23 mouse cellular contexts compared by ENCODE assay signal in the genomic region with DNA sequence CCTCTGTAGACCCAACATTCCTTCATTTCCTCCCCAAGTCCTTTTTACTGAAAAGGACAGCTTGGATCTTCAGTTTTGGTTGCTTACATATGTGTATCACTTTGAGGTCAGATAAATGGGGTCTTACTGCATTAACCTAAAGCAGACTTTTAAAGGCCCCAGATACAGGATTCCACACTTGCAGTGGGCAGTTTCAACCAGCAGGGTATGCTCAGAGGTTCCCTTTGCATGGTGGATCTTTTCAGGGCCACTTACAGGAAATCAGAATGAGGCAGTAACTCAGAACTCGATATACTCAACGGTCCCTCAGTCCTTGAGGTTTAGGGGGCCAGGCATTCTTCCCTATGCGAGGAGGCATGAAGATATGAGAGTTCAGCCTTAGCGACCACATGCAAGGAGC.
DNase-seq lines count a peak whose midpoint lies in the region; ATAC-seq and TF ChIP-seq lines count a peak whose summit lies in the region.
"Had no signal": no experiment of that assay in that cellular context is flagged by ENCODE, and none has a peak within 500 bp of the region (broad histone marks: within the 10 kb centered on the region; RNA-seq: fewer than 3 reads in every experiment).

No protein-coding gene starts in this region.

- H3K4me2 ChIP-seq in intestine, postnatal 0 days (replicated peaks; ENCODE audit: low read depth): no peak overlapping the region
- no peak overlapping the region for H3K4me2 ChIP-seq in intestine, embryonic 15.5 days (replicated peaks)
- H3K4me2 ChIP-seq in forebrain, embryonic 11.5 days (ENCODE audit: low read depth, low read length, severe bottlenecking): no peak overlapping the region
- no peak overlapping the region for H3K4me2 ChIP-seq in neural tube, embryonic 15.5 days
- H3K4me2 ChIP-seq: embryonic facial prominence, embryonic 15.5 days; heart, embryonic 15.5 days had no signal

- H3K9ac ChIP-seq in intestine, postnatal 0 days (ENCODE audit: low read depth, low read length): no peak overlapping the region
- H3K9ac ChIP-seq in intestine, embryonic 15.5 days: no peak overlapping the region
- H3K9ac ChIP-seq in forebrain, embryonic 11.5 days (ENCODE audit: low read length): no peak overlapping the region
- H3K9ac ChIP-seq in neural tube, embryonic 15.5 days (replicated peaks): no peak overlapping the region
- H3K9ac ChIP-seq: embryonic facial prominence, embryonic 15.5 days; heart, embryonic 15.5 days; liver, embryonic 14.5 days had no signal

- no peaks in the 10 kb centered on the region for H3K36me3 ChIP-seq in intestine, postnatal 0 days (ENCODE audit: control insufficient read depth, insufficient read depth)
- H3K36me3 ChIP-seq in intestine, embryonic 15.5 days: no peaks in the 10 kb centered on the region
- no peaks in the 10 kb centered on the region for H3K36me3 ChIP-seq in E14TG2a.4 (ENCODE audit: insufficient read depth, low read length)
- H3K36me3 ChIP-seq in forebrain, embryonic 11.5 days (ENCODE audit: control insufficient read depth, insufficient read depth, low read length): no peaks in the 10 kb centered on the region
- H3K36me3 ChIP-seq in neural tube, embryonic 15.5 days: no peaks in the 10 kb centered on the region
- H3K36me3 ChIP-seq: embryonic facial prominence, embryonic 15.5 days; forebrain, embryonic 10.5 days; heart, embryonic 15.5 days had no signal

- no peak for ATAC-seq in intestine, postnatal 0 days
- ATAC-seq in intestine, embryonic 15.5 days: no peak
- ATAC-seq in common myeloid progenitor, adult 5-6 weeks (replicated peaks; ENCODE audit: low read depth, poor library complexity, severe bottlenecking): peak; percentile 60; the same call in 1 of the 2 replicates
- no peak for ATAC-seq in forebrain, embryonic 11.5 days (replicated peaks; ENCODE audit: low FRiP score)
- no peak for ATAC-seq in neural tube, embryonic 15.5 days (ENCODE audit: low FRiP score)
- ATAC-seq: midbrain, embryonic 16.5 days had no signal

- WGBS in intestine, postnatal 0 days: 81% methylated on average over 4 of the region's 4 CpGs
- 81% methylated on average over 4 of the region's 4 CpGs for WGBS in intestine, embryonic 15.5 days
- 86% methylated on average over 4 of the region's 4 CpGs for WGBS in forebrain, embryonic 11.5 days
- WGBS in neural tube, embryonic 15.5 days: 83% methylated on average over 4 of the region's 4 CpGs

- H3K9me3 ChIP-seq in intestine, postnatal 0 days (ENCODE audit: control insufficient read depth): no peaks in the 10 kb centered on the region
- H3K9me3 ChIP-seq in intestine, embryonic 15.5 days: no peaks in the 10 kb centered on the region
- H3K9me3 ChIP-seq in E14TG2a.4 (ENCODE audit: low read length): no peaks in the 10 kb centered on the region
- H3K9me3 ChIP-seq in forebrain, embryonic 11.5 days (ENCODE audit: control insufficient read depth, low read length): no peaks in the 10 kb centered on the region
- no peaks in the 10 kb centered on the region for H3K9me3 ChIP-seq in neural tube, embryonic 15.5 days (replicated peaks)
- H3K9me3 ChIP-seq: embryonic facial prominence, embryonic 15.5 days; forebrain, embryonic 10.5 days; heart, embryonic 15.5 days; megakaryocyte, embryonic 14.5 days had no signal

- no peak overlapping the region for H3K4me3 ChIP-seq in intestine, postnatal 0 days (ENCODE audit: low read depth, low read length)
- H3K4me3 ChIP-seq in intestine, embryonic 15.5 days (replicated peaks): no peak overlapping the region
- H3K4me3 ChIP-seq in E14TG2a.4 (replicated peaks; ENCODE audit: low read length): no peak overlapping the region
- H3K4me3 ChIP-seq in forebrain, embryonic 11.5 days (ENCODE audit: low read depth, low read length): no peak overlapping the region
- H3K4me3 ChIP-seq in neural tube, embryonic 15.5 days (replicated peaks): no peak overlapping the region
- H3K4me3 ChIP-seq: embryonic facial prominence, embryonic 15.5 days; forebrain, embryonic 10.5 days; heart, embryonic 15.5 days; megakaryocyte, embryonic 14.5 days had no signal

- no peak overlapping the region for H3K27ac ChIP-seq in intestine, postnatal 0 days (ENCODE audit: low read depth, low read length)
- no peak overlapping the region for H3K27ac ChIP-seq in intestine, embryonic 15.5 days
- H3K27ac ChIP-seq in forebrain, embryonic 11.5 days (ENCODE audit: low read depth, low read length): no peak overlapping the region
- no peak overlapping the region for H3K27ac ChIP-seq in neural tube, embryonic 15.5 days (replicated peaks)
- H3K27ac ChIP-seq: embryonic facial prominence, embryonic 15.5 days; forebrain, embryonic 10.5 days; heart, embryonic 15.5 days; liver, embryonic 14.5 days had no signal

- TF ChIP-seq CTCF in intestine, postnatal 0 days (IDR thresholded peaks at IDR 0.05; ENCODE audit: low read depth): peak; percentile 37
- peak; percentile 19; the same call in 1 of the 2 replicates for TF ChIP-seq CTCF in E14TG2a.4 (conservative IDR thresholded peaks at IDR 0.05; ENCODE audit: low read length)

- no peaks in the 10 kb centered on the region for H3K27me3 ChIP-seq in intestine, postnatal 0 days (replicated peaks; ENCODE audit: control insufficient read depth, insufficient read depth, low read length)
- H3K27me3 ChIP-seq in intestine, embryonic 15.5 days (replicated peaks): no peaks in the 10 kb centered on the region
- H3K27me3 ChIP-seq in E14TG2a.4 (ENCODE audit: insufficient read depth, low read length): no peaks in the 10 kb centered on the region
- H3K27me3 ChIP-seq in forebrain, embryonic 11.5 days (ENCODE audit: control insufficient read depth, insufficient read depth, low read length): no peaks in the 10 kb centered on the region
- H3K27me3 ChIP-seq in neural tube, embryonic 15.5 days (replicated peaks): no peaks in the 10 kb centered on the region
- H3K27me3 ChIP-seq: embryonic facial prominence, embryonic 15.5 days; heart, embryonic 15.5 days; megakaryocyte, embryonic 14.5 days had no signal

- DNase-seq in 3T3-L1 (ENCODE audit: low read depth, low spot score): peak; percentile 14
- no peak for DNase-seq in right cerebral cortex, adult 2 months (ENCODE audit: low spot score in 2 of 2)
- DNase-seq in forebrain, embryonic 11.5 days (ENCODE audit: low spot score): no peak
- DNase-seq: adrenal gland, postnatal 10 days; cerebellum, adult 11 months; cerebellum, postnatal 14 days; heart, adult 11 months; kidney, adult 9 months; kidney, postnatal 36 days; lung, postnatal 10 days; retina, postnatal 1 day; thymus, postnatal 14 days had no signal

- H3K4me1 ChIP-seq in intestine, postnatal 0 days (replicated peaks; ENCODE audit: control insufficient read depth, insufficient read depth, low read length): no peaks in the 10 kb centered on the region
- no peaks in the 10 kb centered on the region for H3K4me1 ChIP-seq in intestine, embryonic 15.5 days (replicated peaks)
- peaks cover 11% of the 10 kb centered on the region for H3K4me1 ChIP-seq in E14TG2a.4 (replicated peaks; ENCODE audit: low read depth, low read length)
- H3K4me1 ChIP-seq in forebrain, embryonic 11.5 days (replicated peaks; ENCODE audit: control insufficient read depth, insufficient read depth, low read length): no peaks in the 10 kb centered on the region
- no peaks in the 10 kb centered on the region for H3K4me1 ChIP-seq in neural tube, embryonic 15.5 days
- H3K4me1 ChIP-seq: embryonic facial prominence, embryonic 15.5 days; forebrain, embryonic 10.5 days; heart, embryonic 15.5 days had no signal
